Mouse (Mus musculus): ENCODE data around the gene Gmeb2. TPM values are rescaled to one million over a fixed set of nuclear protein-coding genes. Genes with fewer than 3 reads are reported as not detected.

The Gmeb2 gene
- polyA plus RNA-seq, 1 experiment from 2014 or later: 15.7 TPM

GRCm38 (mm10) chr2:181272092-181272491 lies 15.7 kb downstream of the Gmeb2 start:
- WGBS: 80% methylated on average over 2 of the region's 2 CpGs
- no peak for ATAC-seq (ENCODE audit: borderline replicate concordance, extremely low read depth, low FRiP score, low TSS enrichment)
- Histone ChIP-seq H3K4me1 (no peaks in the 10 kb centered on the region), H3K9ac (no peak overlapping the region), H3K27me3 (no peaks in the 10 kb centered on the region), H3K36me3 (peaks cover 60% of the 10 kb centered on the region), H3K27ac (no peak overlapping the region), H3K4me3 (no peak overlapping the region), H3K9me3 (no peaks in the 10 kb centered on the region), H3K4me2 (no peak overlapping the region)

DNA sequence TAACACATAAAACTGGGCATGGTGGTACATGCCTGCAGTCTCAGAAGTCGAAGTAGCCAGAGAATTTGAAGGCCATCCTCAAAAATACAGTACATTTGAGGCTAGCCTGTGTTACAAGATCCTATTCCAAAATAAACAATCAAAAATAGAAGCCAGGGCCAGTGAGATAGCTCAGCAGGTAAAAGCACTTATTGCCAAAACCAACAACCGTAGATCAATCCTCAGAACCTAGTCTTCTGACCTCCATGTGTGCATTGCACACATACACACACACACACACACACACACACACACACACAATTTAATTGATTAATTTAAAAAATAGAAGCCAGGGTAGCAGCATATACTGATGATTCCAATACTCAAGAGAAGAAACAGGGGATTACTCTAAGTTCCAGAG lies 21.0 kb downstream of the Gmeb2 start:
- no peaks in the 10 kb centered on the region for H3K9me3 ChIP-seq
- no peak for ATAC-seq (ENCODE audit: borderline replicate concordance, extremely low read depth, low FRiP score, low TSS enrichment)
- no peak overlapping the region for H3K9ac ChIP-seq
- no peaks in the 10 kb centered on the region for H3K4me1 ChIP-seq
- WGBS: 91% methylated on average over 2 of the region's 2 CpGs
- H3K36me3 ChIP-seq: peaks cover 74% of the 10 kb centered on the region
- H3K4me3 ChIP-seq: no peak overlapping the region
- no peak overlapping the region for H3K4me2 ChIP-seq
- no peaks in the 10 kb centered on the region for H3K27me3 ChIP-seq
- no peak overlapping the region for H3K27ac ChIP-seq

- no peaks in the 10 kb centered on the region for H3K9me3 ChIP-seq
- H3K4me3 ChIP-seq: no peak overlapping the region
- H3K4me2 ChIP-seq: no peak overlapping the region
- no peak for ATAC-seq (ENCODE audit: borderline replicate concordance, extremely low read depth, low FRiP score, low TSS enrichment)
- H3K27me3 ChIP-seq: no peaks in the 10 kb centered on the region
- H3K9ac ChIP-seq: no peak overlapping the region
- no peaks in the 10 kb centered on the region for H3K4me1 ChIP-seq
- no peak overlapping the region for H3K27ac ChIP-seq
- peaks cover 56% of the 10 kb centered on the region for H3K36me3 ChIP-seq
- 91% methylated on average over 1 of the region's 1 CpGs for WGBS
These were observed 34.6 kb downstream of the Gmeb2 start for GRCm38 (mm10) chr2:181253248-181253647.

DNA sequence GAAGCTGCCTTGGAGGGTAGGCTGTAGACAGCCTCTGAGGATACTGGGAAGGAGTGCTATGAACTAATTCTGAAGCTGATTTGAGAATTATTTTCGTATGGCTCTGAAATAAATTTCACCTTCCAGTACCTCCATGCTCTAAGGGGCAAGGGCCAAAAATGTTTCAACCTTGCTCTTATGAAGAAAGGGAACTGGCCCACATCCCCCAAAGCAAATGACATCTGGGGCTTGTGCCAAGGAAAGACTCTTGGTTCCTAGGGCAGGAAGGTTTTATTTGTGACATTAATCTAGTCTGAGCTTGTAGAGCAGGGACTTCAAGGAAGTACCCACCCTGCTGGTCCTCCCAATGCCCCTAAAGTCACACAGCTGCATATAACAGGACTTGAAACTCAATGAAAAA lies 36.0 kb downstream of the Gmeb2 start:
- H3K36me3 ChIP-seq: peaks cover 44% of the 10 kb centered on the region
- H3K9ac ChIP-seq: no peak overlapping the region
- H3K4me1 ChIP-seq: no peaks in the 10 kb centered on the region
- ATAC-seq (ENCODE audit: borderline replicate concordance, extremely low read depth, low FRiP score, low TSS enrichment): no peak
- no peak overlapping the region for H3K4me2 ChIP-seq
- H3K27ac ChIP-seq: no peak overlapping the region
- H3K27me3 ChIP-seq: no peaks in the 10 kb centered on the region
- no peaks in the 10 kb centered on the region for H3K9me3 ChIP-seq
- H3K4me3 ChIP-seq: no peak overlapping the region
- WGBS: 83% methylated on average over 1 of the region's 1 CpGs

DNA sequence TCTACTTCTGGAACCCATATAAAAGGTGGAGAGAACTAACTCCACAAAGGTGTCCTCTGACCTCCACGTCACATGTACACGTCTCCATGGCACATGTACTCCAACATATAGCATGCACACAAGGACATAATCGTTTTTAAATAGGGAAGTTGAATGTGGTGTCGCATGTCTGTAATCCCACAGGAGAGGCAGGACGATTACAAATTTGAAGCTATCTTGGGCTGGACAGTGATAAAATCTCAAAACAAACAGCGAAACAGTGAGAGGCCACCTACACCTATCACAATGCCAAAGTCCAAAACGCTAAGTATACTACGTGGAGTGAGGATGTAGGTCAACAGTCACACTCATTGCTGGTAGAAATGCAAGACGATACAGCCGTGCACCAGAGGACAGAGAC lies 38.6 kb downstream of the Gmeb2 start:
- Histone ChIP-seq H3K27me3 (no peaks in the 10 kb centered on the region), H3K4me2 (no peak overlapping the region), H3K4me1 (no peaks in the 10 kb centered on the region), H3K27ac (no peak overlapping the region), H3K4me3 (no peak overlapping the region), H3K36me3 (peaks cover 24% of the 10 kb centered on the region), H3K9ac (no peak overlapping the region), H3K9me3 (no peaks in the 10 kb centered on the region)
- no peak for ATAC-seq (ENCODE audit: borderline replicate concordance, extremely low read depth, low FRiP score, low TSS enrichment)
- WGBS: 76% methylated on average over 10 of the region's 10 CpGs

- WGBS: 18% methylated on average over 2 of the region's 2 CpGs
- Histone ChIP-seq H3K27ac (no peak overlapping the region), H3K9ac (no peak overlapping the region), H3K9me3 (no peaks in the 10 kb centered on the region), H3K36me3 (no peaks in the 10 kb centered on the region), H3K4me1 (peaks cover 9% of the 10 kb centered on the region), H3K4me3 (no peak overlapping the region), H3K4me2 (no peak overlapping the region), H3K27me3 (no peaks in the 10 kb centered on the region)
- ATAC-seq (ENCODE audit: borderline replicate concordance, extremely low read depth, low FRiP score, low TSS enrichment): no peak
These were observed 42.8 kb downstream of the Gmeb2 start for GRCm38 (mm10) chr2:181245031-181245430.

- no peaks in the 10 kb centered on the region for H3K9me3 ChIP-seq
- H3K36me3 ChIP-seq: no peaks in the 10 kb centered on the region
- no peak overlapping the region; the same call in 1 of the 2 replicates for H3K4me2 ChIP-seq
- WGBS: 32% methylated on average over 11 of the region's 11 CpGs
- peaks cover 9% of the 10 kb centered on the region for H3K4me1 ChIP-seq
- H3K4me3 ChIP-seq: no peak overlapping the region
- H3K27ac ChIP-seq: no peak overlapping the region
- peak; percentile 16; the same call in 1 of the 2 replicates for ATAC-seq (ENCODE audit: borderline replicate concordance, extremely low read depth, low FRiP score, low TSS enrichment)
- no peaks in the 10 kb centered on the region for H3K27me3 ChIP-seq
- no peak overlapping the region for H3K9ac ChIP-seq
These were observed 44.0 kb downstream of the Gmeb2 start for GRCm38 (mm10) chr2:181243706-181244394.

DNA sequence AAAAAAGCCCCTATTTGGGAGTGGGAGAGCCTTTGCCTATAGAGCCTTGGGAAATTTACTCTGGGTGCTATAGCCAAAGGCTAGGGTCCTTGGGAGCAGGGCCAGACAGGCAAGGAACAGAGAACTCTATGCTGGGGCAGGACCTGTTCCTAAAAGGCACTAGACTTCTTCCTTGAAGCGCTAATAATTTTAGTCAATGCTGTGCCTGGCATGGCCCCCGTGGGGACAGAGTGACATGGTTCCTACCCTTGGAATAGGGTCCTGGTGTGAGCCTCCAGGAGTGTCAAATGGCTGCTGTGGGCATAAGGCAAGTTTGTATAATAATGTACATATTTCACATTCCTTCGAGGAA lies 45.5 kb downstream of the Gmeb2 start:
- peak overlapping the region; percentile 62 for H3K4me3 ChIP-seq
- no peaks in the 10 kb centered on the region for H3K9me3 ChIP-seq
- H3K9ac ChIP-seq: 0 out of 2 replicates have a peak overlapping the region, but pooled peaks have one; percentile 63
- peaks cover 9% of the 10 kb centered on the region for H3K4me1 ChIP-seq
- H3K27me3 ChIP-seq: no peaks in the 10 kb centered on the region
- 0 out of 2 replicates have a peak, but pooled peaks have one; percentile 5 for ATAC-seq (ENCODE audit: borderline replicate concordance, extremely low read depth, low FRiP score, low TSS enrichment)
- no peak overlapping the region for H3K27ac ChIP-seq
- 43% methylated on average over 3 of the region's 3 CpGs for WGBS
- 0 out of 2 replicates have a peak, but pooled peaks cover 2% of the 10 kb centered on the region for H3K36me3 ChIP-seq
- peak overlapping the region; percentile 67 for H3K4me2 ChIP-seq

DNA sequence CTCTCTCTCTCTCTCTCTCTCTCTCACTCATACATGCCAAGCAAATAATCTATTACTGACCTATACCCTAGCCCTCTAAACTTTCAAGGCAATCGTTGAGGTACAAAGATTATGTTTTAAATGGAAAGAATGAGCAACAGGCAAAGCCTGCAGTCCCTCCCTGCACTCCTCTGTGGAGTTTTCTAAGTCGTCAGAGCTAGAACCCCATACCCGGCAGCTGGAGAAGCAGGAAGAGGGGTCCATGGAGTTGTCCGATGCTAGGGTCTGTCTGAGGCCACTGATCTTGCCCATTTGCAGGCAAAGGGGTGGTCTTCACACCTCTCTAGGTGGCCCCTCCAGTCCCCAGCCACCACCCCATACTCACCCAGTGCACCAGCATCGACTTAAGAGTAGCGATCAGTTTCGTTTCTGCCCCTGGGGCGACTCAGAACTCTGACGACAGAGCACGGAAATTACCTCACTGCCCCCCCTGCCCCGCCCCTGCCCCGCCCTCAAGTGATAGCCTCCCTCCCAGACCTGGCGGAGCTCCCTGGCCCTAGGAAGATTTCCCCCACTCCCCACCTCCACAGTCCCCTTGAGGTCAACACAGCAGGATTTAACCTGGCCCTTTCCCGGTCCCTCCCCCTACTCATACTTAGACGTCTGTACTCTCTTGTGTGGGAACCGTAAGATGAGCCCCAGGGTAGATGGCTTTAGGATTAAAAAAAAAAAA lies 46.1 kb downstream of the Gmeb2 start, which contains the start of gene Helz2:
Helz2 (minus strand) TSS at position 426 of the 712 bp plus-strand sequence.
- peaks cover 9% of the 10 kb centered on the region for H3K4me1 ChIP-seq
- H3K9me3 ChIP-seq: no peaks in the 10 kb centered on the region
- ATAC-seq (ENCODE audit: borderline replicate concordance, extremely low read depth, low FRiP score, low TSS enrichment): peak; percentile 72; the same call in 1 of the 2 replicates
- H3K4me3 ChIP-seq: peak within 1 kb of the TSS; percentile 62
- H3K36me3 ChIP-seq: 0 out of 2 replicates have a peak, but pooled peaks cover 2% of the 10 kb centered on the region
- no peak within 1 kb of the TSS for H3K27ac ChIP-seq
- WGBS: 6% methylated on average over 16 of the region's 16 CpGs
- H3K27me3 ChIP-seq: no peaks in the 10 kb centered on the region
- peak within 1 kb of the TSS; percentile 67 for H3K4me2 ChIP-seq
- peak within 1 kb of the TSS; percentile 63 for H3K9ac ChIP-seq

DNA sequence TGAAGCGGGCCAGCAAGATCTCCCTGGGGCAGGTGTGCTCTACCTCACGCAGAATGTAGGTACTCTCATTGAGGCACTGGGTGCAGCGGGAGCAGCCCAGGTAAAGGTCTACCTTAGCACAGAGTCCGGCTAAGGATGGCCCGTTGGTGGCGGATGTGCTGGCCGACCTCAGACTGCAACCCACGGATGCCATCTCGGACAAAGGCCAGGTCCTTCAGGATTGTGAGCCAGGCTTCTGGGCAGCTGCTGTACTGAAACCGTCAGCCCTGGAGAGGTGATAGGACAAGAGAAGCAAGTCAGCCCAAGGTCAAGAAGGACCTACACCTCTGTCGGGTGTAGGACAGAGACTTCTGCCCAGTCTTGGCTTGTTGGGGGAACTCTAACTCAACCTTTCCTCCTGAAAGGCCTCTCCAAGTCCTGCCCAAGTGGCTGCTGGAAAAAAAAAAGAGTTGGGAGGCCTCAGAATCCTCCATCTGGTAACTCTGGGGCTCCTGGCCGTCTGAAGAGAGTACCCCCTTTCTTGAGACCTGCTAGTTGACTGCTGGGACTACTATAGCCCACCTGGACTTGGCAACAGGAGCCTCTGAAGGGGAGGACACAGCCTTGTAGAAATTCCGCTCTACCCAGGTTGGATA lies 46.9 kb downstream of the Gmeb2 start:
- no peak for ATAC-seq (ENCODE audit: borderline replicate concordance, extremely low read depth, low FRiP score, low TSS enrichment)
- Histone ChIP-seq H3K9me3 (no peaks in the 10 kb centered on the region), H3K27me3 (no peaks in the 10 kb centered on the region), H3K4me3 (peak overlapping the region; percentile 62), H3K9ac (no peak overlapping the region), H3K4me2 (peak overlapping the region; percentile 67), H3K27ac (no peak overlapping the region), H3K4me1 (peaks cover 9% of the 10 kb centered on the region), H3K36me3 (0 out of 2 replicates have a peak, but pooled peaks cover 2% of the 10 kb centered on the region)
- WGBS: 90% methylated on average over 13 of the region's 13 CpGs

GRCm38 (mm10) chr2:181239261-181239660 lies 48.6 kb downstream of the Gmeb2 start:
- Histone ChIP-seq H3K4me2 (no peak overlapping the region), H3K4me3 (no peak overlapping the region), H3K9me3 (no peaks in the 10 kb centered on the region), H3K27me3 (no peaks in the 10 kb centered on the region), H3K4me1 (peaks cover 9% of the 10 kb centered on the region), H3K9ac (no peak overlapping the region), H3K27ac (no peak overlapping the region), H3K36me3 (0 out of 2 replicates have a peak, but pooled peaks cover 2% of the 10 kb centered on the region)
- 92% methylated on average over 9 of the region's 9 CpGs for WGBS
- ATAC-seq (ENCODE audit: borderline replicate concordance, extremely low read depth, low FRiP score, low TSS enrichment): no peak

DNA sequence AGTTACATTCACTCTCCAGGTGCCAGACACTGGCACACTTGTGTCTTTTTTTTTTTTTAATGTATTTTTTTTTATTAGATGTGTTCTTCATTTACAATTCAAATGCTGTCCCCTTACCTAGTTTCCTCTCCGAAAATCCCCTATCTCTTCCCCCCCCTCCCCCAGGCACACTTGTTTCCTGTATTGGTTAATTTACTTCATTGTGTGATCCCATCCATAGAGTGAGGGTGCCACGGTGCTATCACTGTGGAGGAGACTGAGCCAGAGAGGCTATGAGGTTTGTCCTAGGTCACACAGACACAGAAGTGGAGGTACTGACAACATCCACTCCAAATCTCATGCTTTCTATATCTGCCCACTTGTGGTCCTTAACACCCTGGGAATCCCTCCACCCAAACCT lies 49.0 kb downstream of the Gmeb2 start:
- WGBS: 63% methylated on average over 2 of the region's 2 CpGs
- no peaks in the 10 kb centered on the region for H3K27me3 ChIP-seq
- peaks cover 9% of the 10 kb centered on the region for H3K4me1 ChIP-seq
- no peaks in the 10 kb centered on the region for H3K9me3 ChIP-seq
- H3K4me3 ChIP-seq: no peak overlapping the region
- H3K9ac ChIP-seq: no peak overlapping the region
- ATAC-seq (ENCODE audit: borderline replicate concordance, extremely low read depth, low FRiP score, low TSS enrichment): no peak
- H3K36me3 ChIP-seq: 0 out of 2 replicates have a peak, but pooled peaks cover 2% of the 10 kb centered on the region
- H3K27ac ChIP-seq: no peak overlapping the region
- H3K4me2 ChIP-seq: no peak overlapping the region
